Mouse (Mus musculus): Measurements from ENCODE around the gene Snx29. TPM values are rescaled to one million over a fixed set of nuclear protein-coding genes. Genes with fewer than 3 reads are reported as not detected.

Gene Snx29
- polyA plus RNA-seq, 1 experiment from 2014 or later = 4.4 TPM

- Histone ChIP-seq H3K4me2 (no peak overlapping the region), H3K9me3 (replicated peaks) (no peaks in the 10 kb centered on the region), H3K4me3 (replicated peaks) (no peak overlapping the region), H3K9ac (no peak overlapping the region), H3K4me1 (replicated peaks) (no peaks in the 10 kb centered on the region), H3K36me3 (no peaks in the 10 kb centered on the region), H3K27me3 (no peaks in the 10 kb centered on the region), H3K27ac (no peak overlapping the region)
- ATAC-seq (ENCODE audit: low read depth) (no peak), DNase-seq (no peak)
- 57% methylated on average over 6 of the region's 6 CpGs for WGBS (ENCODE audit: insufficient replicate concordance)
These were observed 348.2 kb downstream of the Snx29 start for GRCm38 (mm10) chr16:11670971-11671310.

GRCm38 (mm10) chr16:11676006-11676405 lies 353.3 kb downstream of the Snx29 start:
- no peaks in the 10 kb centered on the region for H3K36me3 ChIP-seq

GRCm38 (mm10) chr16:11685264-11685663 lies 362.6 kb downstream of the Snx29 start:
- no peak overlapping the region for H3K27ac ChIP-seq
- H3K9me3 ChIP-seq (replicated peaks) = no peaks in the 10 kb centered on the region
- 72% methylated on average over 9 of the region's 9 CpGs for WGBS (ENCODE audit: insufficient replicate concordance)
- no peaks in the 10 kb centered on the region for H3K36me3 ChIP-seq
- no peak overlapping the region for H3K9ac ChIP-seq
- no peaks in the 10 kb centered on the region for H3K4me1 ChIP-seq (replicated peaks)
- H3K4me2 ChIP-seq = no peak overlapping the region
- DNase-seq (no peak), ATAC-seq (ENCODE audit: low read depth) (no peak)
- H3K27me3 ChIP-seq = no peaks in the 10 kb centered on the region
- no peak overlapping the region for H3K4me3 ChIP-seq (replicated peaks)

More at GRCm38 (mm10) chr16:11676006-11676405, 353.3 kb downstream of the Snx29 start:
- no peaks in the 10 kb centered on the region for H3K4me1 ChIP-seq (replicated peaks)
- no peak overlapping the region for H3K27ac ChIP-seq
- ATAC-seq (ENCODE audit: low read depth) = no peak
- H3K9ac ChIP-seq = no peak overlapping the region
- H3K4me2 ChIP-seq = no peak overlapping the region
- H3K4me3 ChIP-seq (replicated peaks) = no peak overlapping the region
- no peak for DNase-seq
- H3K27me3 ChIP-seq = no peaks in the 10 kb centered on the region
- WGBS (ENCODE audit: insufficient replicate concordance) = 38% methylated on average over 4 of the region's 4 CpGs
- H3K9me3 ChIP-seq (replicated peaks) = no peaks in the 10 kb centered on the region

- Histone ChIP-seq H3K36me3 (no peaks in the 10 kb centered on the region), H3K4me3 (replicated peaks) (no peak overlapping the region), H3K9me3 (replicated peaks) (no peaks in the 10 kb centered on the region), H3K9ac (no peak overlapping the region), H3K4me1 (replicated peaks) (no peaks in the 10 kb centered on the region), H3K27ac (no peak overlapping the region), H3K4me2 (no peak overlapping the region), H3K27me3 (no peaks in the 10 kb centered on the region)
- DNase-seq (no peak), ATAC-seq (ENCODE audit: low read depth) (no peak)
- WGBS (ENCODE audit: insufficient replicate concordance) = 68% methylated on average over 3 of the region's 3 CpGs
These were observed 363.1 kb downstream of the Snx29 start for GRCm38 (mm10) chr16:11685735-11686340.

- DNase-seq (no peak), ATAC-seq (ENCODE audit: low read depth) (no peak)
- H3K27ac ChIP-seq = no peak overlapping the region
- no peaks in the 10 kb centered on the region for H3K27me3 ChIP-seq
- no peaks in the 10 kb centered on the region for H3K36me3 ChIP-seq
- no peak overlapping the region for H3K4me2 ChIP-seq
- no peaks in the 10 kb centered on the region for H3K4me1 ChIP-seq (replicated peaks)
- H3K9ac ChIP-seq = no peak overlapping the region
- no peaks in the 10 kb centered on the region for H3K9me3 ChIP-seq (replicated peaks)
- H3K4me3 ChIP-seq (replicated peaks) = no peak overlapping the region
These were observed 365.1 kb downstream of the Snx29 start for GRCm38 (mm10) chr16:11687836-11688235.

- H3K27me3 ChIP-seq = no peaks in the 10 kb centered on the region
- no peak overlapping the region for H3K4me2 ChIP-seq
- H3K9ac ChIP-seq = no peak overlapping the region
- no peaks in the 10 kb centered on the region for H3K4me1 ChIP-seq (replicated peaks)
- H3K27ac ChIP-seq = no peak overlapping the region
- ATAC-seq (ENCODE audit: low read depth) (no peak), DNase-seq (no peak)
- H3K4me3 ChIP-seq (replicated peaks) = no peak overlapping the region
- 49% methylated on average over 4 of the region's 4 CpGs for WGBS (ENCODE audit: insufficient replicate concordance)
- H3K9me3 ChIP-seq (replicated peaks) = no peaks in the 10 kb centered on the region
- no peaks in the 10 kb centered on the region for H3K36me3 ChIP-seq
These were observed 365.7 kb downstream of the Snx29 start for GRCm38 (mm10) chr16:11688281-11689005.

- 74% methylated on average over 8 of the region's 8 CpGs for WGBS (ENCODE audit: insufficient replicate concordance)
- H3K4me2 ChIP-seq = no peak overlapping the region
- ATAC-seq (ENCODE audit: low read depth) (no peak), DNase-seq (no peak)
- H3K27ac ChIP-seq = no peak overlapping the region
- H3K4me1 ChIP-seq (replicated peaks) = no peaks in the 10 kb centered on the region
- no peaks in the 10 kb centered on the region for H3K36me3 ChIP-seq
- H3K9ac ChIP-seq = no peak overlapping the region
- H3K27me3 ChIP-seq = no peaks in the 10 kb centered on the region
- H3K4me3 ChIP-seq (replicated peaks) = no peak overlapping the region
- no peaks in the 10 kb centered on the region for H3K9me3 ChIP-seq (replicated peaks)
These were observed 367.4 kb downstream of the Snx29 start for GRCm38 (mm10) chr16:11690097-11690496.

- WGBS (ENCODE audit: insufficient replicate concordance) = 43% methylated on average over 4 of the region's 4 CpGs
- Histone ChIP-seq H3K27ac (no peak overlapping the region), H3K36me3 (no peaks in the 10 kb centered on the region), H3K9ac (no peak overlapping the region), H3K4me1 (replicated peaks) (no peaks in the 10 kb centered on the region), H3K4me2 (no peak overlapping the region), H3K27me3 (no peaks in the 10 kb centered on the region), H3K4me3 (replicated peaks) (no peak overlapping the region), H3K9me3 (replicated peaks) (no peaks in the 10 kb centered on the region)
- DNase-seq (no peak), ATAC-seq (ENCODE audit: low read depth) (no peak)
These were observed 368.0 kb downstream of the Snx29 start for GRCm38 (mm10) chr16:11690756-11691155.

- Histone ChIP-seq H3K4me2 (no peak overlapping the region), H3K9me3 (replicated peaks) (no peaks in the 10 kb centered on the region), H3K27ac (no peak overlapping the region), H3K4me3 (replicated peaks) (no peak overlapping the region), H3K36me3 (no peaks in the 10 kb centered on the region), H3K4me1 (replicated peaks) (no peaks in the 10 kb centered on the region), H3K27me3 (no peaks in the 10 kb centered on the region), H3K9ac (no peak overlapping the region)
- ATAC-seq (ENCODE audit: low read depth) = no peak
- 60% methylated on average over 9 of the region's 9 CpGs for WGBS (ENCODE audit: insufficient replicate concordance)
- DNase-seq = no peak
These were observed 368.9 kb downstream of the Snx29 start for GRCm38 (mm10) chr16:11691487-11692200.

- no peak for DNase-seq
- H3K9me3 ChIP-seq (replicated peaks) = no peaks in the 10 kb centered on the region
- no peak overlapping the region for H3K4me3 ChIP-seq (replicated peaks)
- no peak overlapping the region for H3K9ac ChIP-seq
- no peaks in the 10 kb centered on the region for H3K27me3 ChIP-seq
- no peak overlapping the region for H3K4me2 ChIP-seq
- H3K27ac ChIP-seq = no peak overlapping the region
- H3K4me1 ChIP-seq (replicated peaks) = no peaks in the 10 kb centered on the region
- 64% methylated on average over 5 of the region's 5 CpGs for WGBS (ENCODE audit: insufficient replicate concordance)
- no peaks in the 10 kb centered on the region for H3K36me3 ChIP-seq
- no peak for ATAC-seq (ENCODE audit: low read depth)
These were observed 370.0 kb downstream of the Snx29 start for GRCm38 (mm10) chr16:11692744-11693143.

GRCm38 (mm10) chr16:11694386-11694785 lies 371.7 kb downstream of the Snx29 start:
- ATAC-seq (ENCODE audit: low read depth) (no peak), DNase-seq (no peak)
- Histone ChIP-seq H3K9me3 (replicated peaks) (no peaks in the 10 kb centered on the region), H3K27ac (no peak overlapping the region), H3K4me1 (replicated peaks) (no peaks in the 10 kb centered on the region), H3K4me3 (replicated peaks) (no peak overlapping the region), H3K27me3 (no peaks in the 10 kb centered on the region), H3K36me3 (no peaks in the 10 kb centered on the region), H3K9ac (no peak overlapping the region), H3K4me2 (no peak overlapping the region)
- WGBS (ENCODE audit: insufficient replicate concordance) = 76% methylated on average over 4 of the region's 4 CpGs

- peaks cover 12% of the 10 kb centered on the region for H3K4me1 ChIP-seq (replicated peaks)
- no peaks in the 10 kb centered on the region for H3K27me3 ChIP-seq
- 66% methylated on average over 3 of the region's 3 CpGs for WGBS (ENCODE audit: insufficient replicate concordance)
- no peak overlapping the region for H3K9ac ChIP-seq
- ATAC-seq (ENCODE audit: low read depth) = no peak
- no peak for DNase-seq
- H3K9me3 ChIP-seq (replicated peaks) = no peaks in the 10 kb centered on the region
- no peak overlapping the region for H3K4me2 ChIP-seq
- H3K36me3 ChIP-seq = no peaks in the 10 kb centered on the region
- no peak overlapping the region for H3K27ac ChIP-seq
- H3K4me3 ChIP-seq (replicated peaks) = no peak overlapping the region
These were observed 374.1 kb downstream of the Snx29 start for GRCm38 (mm10) chr16:11696767-11697166.
